Mouse (Mus musculus) CH12.LX (cell line): ENCODE data around the gene Ctnna3. TPM values are rescaled to one million over a fixed set of nuclear protein-coding genes. Genes with fewer than 3 reads are reported as not detected.

Experiments
- DNase-seq: peaks from one replicate; pipeline ENCODE4 v3.0.0-alpha.2; 2013; ENCODE audit errors: extremely low read depth
- H3K27ac ChIP-seq: 2 replicates; pipeline ENCODE4 v1.5.1; 2012; ENCODE audit warnings: low read depth, mild to moderate bottlenecking, control low read depth, moderate library complexity; ENCODE audit not compliant: insufficient read depth
- H3K27me3 ChIP-seq: replicated peaks from 2 replicates; pipeline ENCODE3; 2012; ENCODE audit warnings: inconsistent platforms
- H3K36me3 ChIP-seq, 2 experiments: replicated peaks in 1 of 2; 2 replicates each; pipeline versions ENCODE3 to v1.6.1; 2012; ENCODE audit warnings: inconsistent platforms in 1 of 2, low read length in 1 of 2, mild to moderate bottlenecking in 1 of 2, mixed read lengths in 1 of 2, moderate library complexity in 1 of 2; ENCODE audit not compliant: control insufficient read depth in 1 of 2, insufficient read depth in 1 of 2
- H3K4me1 ChIP-seq, 2 experiments: 2 replicates each; pipeline ENCODE4 v1.6.1; 2012; ENCODE audit warnings: inconsistent platforms in 1 of 2, moderate library complexity in 1 of 2; ENCODE audit not compliant: insufficient read depth in 2 of 2, control insufficient read depth in 1 of 2
- H3K4me2 ChIP-seq: 2 replicates; pipeline ENCODE4 v1.6.1; 2012; ENCODE audit warnings: low read depth, mild to moderate bottlenecking, control low read depth; ENCODE audit not compliant: poor library complexity, insufficient read depth, severe bottlenecking
- H3K4me3 ChIP-seq, 3 experiments: fragments of 150-350 bp in 1 of 3; sonication (generic) in 1 of 3; replicated peaks in 1 of 3; 2 replicates each; pipeline versions ENCODE3 to v1.5.1; 2011 to 2012; ENCODE audit warnings: low read depth in 2 of 3, low read length in 2 of 3, mild to moderate bottlenecking in 2 of 3, moderate library complexity in 2 of 3, control low read depth in 1 of 3, improper control_type of control experiment in 1 of 3, inconsistent platforms in 1 of 3, mixed read lengths in 1 of 3; ENCODE audit not compliant: poor library complexity in 1 of 3
- H3K79me2 ChIP-seq: replicated peaks from 2 replicates; pipeline ENCODE4 v1.6.1; 2012; ENCODE audit warnings: mild to moderate bottlenecking, moderate library complexity; ENCODE audit not compliant: control insufficient read depth, poor library complexity, insufficient read depth, severe bottlenecking; ENCODE audit errors: extremely low read depth
- H3K9ac ChIP-seq: 2 replicates; pipeline ENCODE4 v1.6.1; 2012; ENCODE audit warnings: low read depth, mild to moderate bottlenecking, control low read depth, moderate library complexity; ENCODE audit not compliant: insufficient read depth
- H3K9me3 ChIP-seq: replicated peaks from 2 replicates; pipeline ENCODE3; 2012; ENCODE audit warnings: low read length, inconsistent platforms, mixed read lengths
- BHLHE40 ChIP-seq: IDR thresholded peaks from 2 replicates; pipeline ENCODE4 v1.6.1; 2011; ENCODE audit warnings: mild to moderate bottlenecking, low read depth, low read length, improper control_type of control experiment
- E2F4 ChIP-seq: IDR thresholded peaks from 2 replicates; pipeline ENCODE4 v1.6.1; 2011; ENCODE audit warnings: low read depth, low read length, improper control_type of control experiment; ENCODE audit not compliant: insufficient replicate concordance
- ELF1 ChIP-seq: IDR thresholded peaks from 2 replicates; pipeline ENCODE4 v1.6.1; 2014; ENCODE audit warnings: low read depth, mild to moderate bottlenecking, inconsistent platforms, low read length, improper control_type of control experiment
- EP300 ChIP-seq: IDR thresholded peaks from 2 replicates; pipeline ENCODE4 v1.6.1; 2011; ENCODE audit warnings: low read length, improper control_type of control experiment
- ETS1 ChIP-seq: conservative IDR thresholded peaks from 2 replicates; pipeline ENCODE4 v1.6.1; 2012; ENCODE audit warnings: low read depth, mild to moderate bottlenecking, inconsistent platforms, low read length, improper control_type of control experiment, moderate library complexity
- GABPA ChIP-seq: IDR thresholded peaks from 2 replicates; pipeline ENCODE4 v1.6.1; 2012; ENCODE audit warnings: low read depth, low read length, improper control_type of control experiment, inconsistent platforms; ENCODE audit not compliant: insufficient replicate concordance
- HCFC1 ChIP-seq: IDR thresholded peaks from 2 replicates; pipeline ENCODE4 v1.6.1; 2012; ENCODE audit warnings: low read depth, mild to moderate bottlenecking, inconsistent platforms, low read length, improper control_type of control experiment
- IRF4 ChIP-seq: IDR thresholded peaks from 2 replicates; pipeline ENCODE4 v1.6.1; 2014; ENCODE audit warnings: low read depth, mild to moderate bottlenecking, inconsistent platforms, low read length, improper control_type of control experiment
- MAFK ChIP-seq: IDR thresholded peaks from 2 replicates; pipeline ENCODE4 v1.6.1; 2011; ENCODE audit warnings: low read length, improper control_type of control experiment; ENCODE audit not compliant: insufficient replicate concordance
- MAX ChIP-seq: IDR thresholded peaks from 2 replicates; pipeline ENCODE4 v1.6.1; 2011; ENCODE audit warnings: low read length, improper control_type of control experiment
- MEF2A ChIP-seq: IDR thresholded peaks from 2 replicates; pipeline ENCODE4 v1.6.1; 2014; ENCODE audit warnings: low read depth, mild to moderate bottlenecking, inconsistent platforms, low read length, improper control_type of control experiment, borderline replicate concordance
- MXI1 ChIP-seq: IDR thresholded peaks from 2 replicates; pipeline ENCODE4 v1.6.1; 2011; ENCODE audit warnings: mild to moderate bottlenecking, low read depth, low read length, improper control_type of control experiment
- MYC ChIP-seq: IDR thresholded peaks from 2 replicates; pipeline ENCODE4 v1.6.1; 2011; ENCODE audit warnings: low read depth, mild to moderate bottlenecking, improper control_type of control experiment, low read length
- NELFE ChIP-seq: IDR thresholded peaks from 2 replicates; pipeline ENCODE4 v1.6.1; 2011; ENCODE audit warnings: low read depth, low read length, improper control_type of control experiment
- NRF1 ChIP-seq: IDR thresholded peaks from 2 replicates; pipeline ENCODE4 v1.6.1; 2014; ENCODE audit warnings: low read depth, mild to moderate bottlenecking, inconsistent platforms, low read length, improper control_type of control experiment, moderate library complexity
- RAD21 ChIP-seq: IDR thresholded peaks from 2 replicates; pipeline ENCODE4 v1.6.1; 2011; ENCODE audit warnings: low read depth, mild to moderate bottlenecking, low read length, improper control_type of control experiment, moderate library complexity
- RCOR1 ChIP-seq: conservative IDR thresholded peaks from 2 replicates; pipeline ENCODE4 v1.6.1; 2012; ENCODE audit warnings: low read depth, mild to moderate bottlenecking, inconsistent platforms, low read length, improper control_type of control experiment
- SIN3A ChIP-seq: IDR thresholded peaks from 2 replicates; pipeline ENCODE4 v1.6.1; 2012; ENCODE audit warnings: low read length, improper control_type of control experiment, inconsistent platforms
- SMC3 ChIP-seq: IDR thresholded peaks from 2 replicates; pipeline ENCODE4 v1.6.1; 2011; ENCODE audit warnings: low read depth, low read length, improper control_type of control experiment
- TBP ChIP-seq: conservative IDR thresholded peaks from 2 replicates; pipeline ENCODE4 v1.6.1; 2011; ENCODE audit warnings: low read depth, low read length, improper control_type of control experiment
- USF1 ChIP-seq: IDR thresholded peaks from 2 replicates; pipeline ENCODE4 v1.6.1; 2014; ENCODE audit warnings: low read depth, mild to moderate bottlenecking, inconsistent platforms, low read length, improper control_type of control experiment
- USF2 ChIP-seq: conservative IDR thresholded peaks from 2 replicates; pipeline ENCODE4 v1.6.1; 2011; ENCODE audit warnings: low read depth, low read length, improper control_type of control experiment
- ZNF384 ChIP-seq: IDR thresholded peaks from 2 replicates; pipeline ENCODE4 v1.6.1; 2012; ENCODE audit warnings: low read depth, low read length, improper control_type of control experiment, inconsistent platforms
- dilution Hi-C: fragments of 300-500 bp; cut with MboI; formaldehyde crosslinking; loops from 2 replicates; pipeline ENCODE4 v1.14.3; 2020; ENCODE audit warnings: low sequenced_read_pairs; ENCODE audit not compliant: extremely low pct_unique_long_range_greater_than_20kb, extremely low pct_ligation_motif_present
- in situ Hi-C: fragments of 300-500 bp; cut with MboI; formaldehyde crosslinking; loops from 3 replicates; pipeline ENCODE4 v1.14.3; 2019; ENCODE audit warnings: low sequenced_read_pairs, low pct_ligation_motif_present, low pct_unique_long_range_greater_than_20kb, mixed read lengths
- polyA plus RNA-seq: library from polyadenylated mRNA; unstranded; fragments of >175 nt; gene quantifications from 2 replicates; pipeline ENCODE4 v1.2.1, GENCODE M21; 2012; ENCODE audit warnings: low read depth; ENCODE audit not compliant: insufficient read length
- total RNA-seq, 2 experiments: library from RNA; depleted of rRNA; stranded (reverse); fragments of 300-350 nt in 1 of 2; fragments of >200 nt in 1 of 2; gene quantifications; 2 replicates each; pipeline ENCODE4 v1.2.3; 2012 to 2014

The Ctnna3 gene
- total and polyA plus RNA-seq, 3 experiments: 0.09 TPM; not detected in 2

DNA sequence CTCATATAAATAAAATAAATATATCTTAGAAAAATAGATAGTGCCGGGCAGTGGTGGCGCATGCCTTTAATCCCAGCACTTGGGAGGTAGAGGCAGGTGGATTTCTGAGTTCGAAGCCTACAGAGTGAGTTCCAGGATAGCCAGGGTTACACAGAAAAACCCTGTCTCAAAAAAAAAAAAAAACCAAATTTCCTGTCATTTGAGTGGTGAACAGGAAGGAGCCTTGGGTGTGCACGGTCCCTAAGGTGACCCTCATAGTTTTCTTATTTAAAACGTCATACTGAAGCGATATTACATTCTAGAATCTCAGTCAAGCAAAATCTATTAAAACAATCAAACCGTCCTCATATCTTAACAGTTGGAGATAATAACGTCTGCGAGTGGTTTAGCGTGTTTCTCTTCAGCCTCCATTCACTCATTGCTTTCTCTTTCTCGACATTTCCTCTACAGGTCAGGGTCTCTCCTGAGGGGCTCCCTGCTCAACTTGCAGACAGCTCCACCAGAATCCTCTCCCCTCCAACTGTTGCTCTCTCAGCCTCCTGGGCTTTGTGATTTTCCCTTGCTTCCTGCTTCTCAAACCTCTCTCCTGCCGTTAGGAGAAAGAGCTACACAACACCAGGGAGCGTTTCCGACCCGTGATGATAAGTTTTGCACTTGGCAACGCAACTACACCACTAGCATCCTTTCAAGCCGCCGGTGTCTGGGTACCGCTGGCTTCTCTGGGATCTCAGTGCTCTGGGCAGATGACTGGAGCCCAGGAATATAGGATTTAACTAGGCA, 1.5 kb upstream of the Ctnna3 start:
- DNase-seq: peak; percentile 51
- Histone ChIP-seq H3K9me3 (no peaks in the 10 kb centered on the region), H3K9ac (peak overlapping the region; percentile 92), H3K4me1 (peaks cover 0 to 14% of the 10 kb centered on the region in 2 experiments; a peak in 2 of 4 replicates), H3K4me3 (peak overlapping the region; percentile 58 to 82 (median 69)), H3K4me2 (peak overlapping the region; percentile 79), H3K27me3 (no peaks in the 10 kb centered on the region), H3K79me2 (no peaks in the 10 kb centered on the region), H3K36me3 (no peaks in the 10 kb centered on the region), H3K27ac (peak overlapping the region; percentile 11; the same call in 1 of the 2 replicates)
- in situ Hi-C loops (no loop called here), dilution Hi-C loops (no loop called here)
- TF ChIP-seq MXI1: peak; percentile 40; the same call in 1 of the 2 replicates
- TF ChIP-seq SMC3: no peak
- no peak for TF ChIP-seq SIN3A
- no peak for TF ChIP-seq TBP
- TF ChIP-seq MEF2A: no peak
- TF ChIP-seq MAX: no peak
- peak; percentile 23; the same call in 1 of the 2 replicates for TF ChIP-seq BHLHE40
- no peak for TF ChIP-seq RAD21
- TF ChIP-seq NELFE: 0 out of 2 replicates have a peak, but pooled peaks have one; percentile 18
- TF ChIP-seq ZNF384: peak; percentile 89

DNA sequence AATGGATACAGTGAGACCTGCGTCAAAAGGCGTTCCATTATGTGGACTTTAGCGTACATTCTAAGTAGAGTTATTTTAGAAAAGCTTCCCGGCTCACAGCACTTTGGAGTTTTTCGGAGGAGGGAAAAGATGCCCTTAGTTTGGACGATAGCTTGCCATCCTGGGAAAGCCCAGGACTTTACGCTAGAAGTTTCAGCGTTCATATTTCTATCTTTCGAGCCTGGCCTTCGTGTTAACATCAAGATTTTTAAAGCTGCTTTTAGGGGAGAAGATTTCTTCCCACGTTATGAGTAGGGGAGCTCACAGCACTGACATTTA, 916 bp upstream of the Ctnna3 start:
- Histone ChIP-seq H3K27me3 (no peaks in the 10 kb centered on the region), H3K27ac (peak overlapping the region; percentile 11; the same call in 1 of the 2 replicates), H3K79me2 (no peaks in the 10 kb centered on the region)
- dilution Hi-C loops: no loop called here
- in situ Hi-C loops: no loop called here
- TF ChIP-seq MAFK: no peak
- no peak for TF ChIP-seq EP300
- TF ChIP-seq MYC: no peak
- TF ChIP-seq, all 38 proteins: peak for 0
- peak overlapping the region; percentile 58 to 82 (median 69) for H3K4me3 ChIP-seq
- H3K36me3 ChIP-seq: no peaks in the 10 kb centered on the region
- peak overlapping the region; percentile 92 for H3K9ac ChIP-seq
- H3K4me2 ChIP-seq: peak overlapping the region; percentile 79
- H3K4me1 ChIP-seq: peaks cover 0 to 14% of the 10 kb centered on the region in 2 experiments; a peak in 2 of 4 replicates
- no peaks in the 10 kb centered on the region for H3K9me3 ChIP-seq
- DNase-seq: no peak

DNA sequence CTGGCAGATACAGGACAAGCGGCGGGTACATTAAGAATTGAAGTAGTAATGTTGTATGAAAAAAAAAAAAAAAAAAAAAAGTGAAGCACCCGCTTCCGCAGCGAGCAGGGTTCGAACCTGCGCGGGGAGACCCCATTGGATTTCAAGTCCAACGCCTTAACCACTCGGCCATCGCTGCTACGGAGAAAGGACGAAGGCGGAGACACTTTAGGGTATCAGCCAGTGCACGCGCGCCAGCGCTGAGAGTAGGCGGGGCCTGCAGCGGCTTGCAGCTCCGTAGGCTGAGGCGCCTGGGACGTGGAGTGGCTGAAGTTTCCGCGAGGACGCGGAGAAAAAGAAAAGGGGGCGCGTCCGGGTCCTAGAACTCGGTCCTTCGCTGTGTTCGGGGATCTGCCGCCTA, 518 bp upstream of the Ctnna3 start:
- peaks cover 0 to 14% of the 10 kb centered on the region in 2 experiments; a peak in 2 of 4 replicates for H3K4me1 ChIP-seq
- H3K36me3 ChIP-seq: no peaks in the 10 kb centered on the region
- H3K27ac ChIP-seq: peak overlapping the region; percentile 44
- H3K4me2 ChIP-seq: peak overlapping the region; percentile 79; the same call in 1 of the 2 replicates
- H3K27me3 ChIP-seq: no peaks in the 10 kb centered on the region
- peak overlapping the region; percentile 92 for H3K9ac ChIP-seq
- peak; percentile 89 for DNase-seq
- no peaks in the 10 kb centered on the region for H3K79me2 ChIP-seq
- H3K9me3 ChIP-seq: no peaks in the 10 kb centered on the region
- dilution Hi-C loops: no loop called here
- in situ Hi-C loops: no loop called here
- peak overlapping the region; percentile 69 to 92 (median 77) for H3K4me3 ChIP-seq
- TF ChIP-seq RCOR1 (no peak), ELF1 (peak; percentile 99), TBP (peak; percentile 99), SIN3A (no peak), USF1 (no peak), NRF1 (peak; percentile 69), ETS1 (0 out of 2 replicates have a peak, but pooled peaks have one; percentile 13), NELFE (no peak), IRF4 (peak; percentile 52), E2F4 (0 out of 2 replicates have a peak, but pooled peaks have one; percentile 76), USF2 (no peak), HCFC1 (no peak), MXI1 (no peak; the same call in 1 of the 2 replicates), GABPA (no peak), MAX (no peak), RAD21 (no peak)
